Mouse (Mus musculus): ENCODE data around the gene Gipc2.

Gene Gipc2

GRCm38 (mm10) chr3:152076088-152076487, 89.9 kb downstream of the Gipc2 start:
- DNase-seq (ENCODE audit: low spot score) = no peak

DNA sequence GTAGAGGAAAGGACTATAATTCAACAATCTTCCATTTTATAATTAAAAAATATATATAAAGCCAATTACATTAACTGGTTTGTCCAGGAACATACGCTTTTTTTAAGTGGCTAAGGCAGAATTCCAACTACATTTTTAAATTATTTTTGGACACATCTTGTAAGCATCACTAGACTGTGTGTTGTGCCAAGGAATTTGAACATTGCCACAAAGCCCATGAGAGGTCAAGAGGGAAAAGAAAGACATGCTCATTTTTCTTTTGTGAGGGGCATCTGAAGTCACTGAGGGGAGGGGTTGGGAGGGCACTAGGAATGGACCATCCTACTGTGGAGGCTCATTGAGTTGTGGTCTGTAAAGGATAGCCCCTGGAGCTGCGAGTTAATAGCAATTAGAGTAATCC, 97.0 kb downstream of the Gipc2 start:
- DNase-seq (ENCODE audit: low spot score) = no peak

- DNase-seq (ENCODE audit: low spot score) = no peak
These were observed 97.7 kb downstream of the Gipc2 start for GRCm38 (mm10) chr3:152068311-152068710.

DNA sequence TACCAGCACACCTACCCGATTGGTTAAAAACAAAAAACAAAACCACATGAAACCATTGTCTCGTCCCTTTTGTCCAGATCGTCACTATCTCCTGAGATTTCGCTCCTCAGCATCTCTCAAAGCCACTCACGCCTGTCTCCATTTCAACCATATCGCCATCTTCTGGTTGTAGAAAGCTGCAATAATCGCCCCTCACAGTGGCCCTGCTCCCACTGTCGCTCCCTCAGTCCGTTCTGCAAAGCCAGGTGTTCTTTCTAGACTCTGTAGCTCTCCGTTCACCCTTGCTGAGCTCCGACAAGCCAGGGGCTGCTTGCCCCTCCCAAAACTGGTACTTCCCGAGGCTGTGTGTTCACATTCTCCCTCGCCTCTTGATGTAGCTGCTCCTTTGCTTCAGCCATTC, 99.3 kb downstream of the Gipc2 start:
- DNase-seq (ENCODE audit: low spot score) = no peak

GRCm38 (mm10) chr3:152065806-152066205, 100.2 kb downstream of the Gipc2 start:
- DNase-seq (ENCODE audit: low spot score) = no peak

DNA sequence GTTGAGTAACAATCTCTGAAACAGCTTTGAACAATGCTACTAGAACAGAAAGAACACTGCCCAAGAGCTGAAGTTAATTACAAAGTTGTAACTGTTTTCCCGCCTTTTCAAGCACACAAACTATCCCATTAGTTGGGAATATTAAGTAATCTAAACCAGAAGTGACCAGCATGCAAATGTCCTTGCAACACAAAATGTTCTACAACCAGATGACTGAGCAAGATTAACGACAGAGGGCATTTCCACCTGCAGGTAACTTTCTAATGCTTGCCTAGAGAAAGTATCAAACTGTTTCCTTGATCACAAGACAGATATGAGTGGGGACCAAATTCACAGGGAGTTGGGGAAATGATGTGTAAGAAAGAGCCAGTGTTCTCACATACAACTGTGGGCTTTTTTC, 101.9 kb downstream of the Gipc2 start:
- DNase-seq (ENCODE audit: low spot score) = no peak

DNA sequence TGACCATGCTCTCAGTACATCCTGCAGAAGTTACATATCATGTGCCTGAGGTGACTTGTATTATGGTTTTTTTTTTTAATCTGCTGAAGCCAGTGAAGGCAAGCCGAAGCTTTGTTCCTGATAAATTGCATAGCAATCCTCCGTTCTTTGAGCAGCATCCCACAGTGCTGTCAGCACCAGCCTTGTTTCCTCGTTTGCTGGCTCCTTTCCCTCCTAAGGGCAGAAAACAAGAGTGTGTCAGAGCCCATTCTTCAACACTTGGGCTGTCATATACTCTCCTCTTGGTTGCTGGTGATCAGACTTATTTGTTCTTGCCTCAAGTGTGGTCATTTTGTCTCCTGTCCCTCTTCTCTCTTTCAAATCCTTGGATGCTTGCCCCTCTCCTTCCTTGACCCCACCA, 103.2 kb downstream of the Gipc2 start:
- DNase-seq (ENCODE audit: low spot score) = no peak

DNA sequence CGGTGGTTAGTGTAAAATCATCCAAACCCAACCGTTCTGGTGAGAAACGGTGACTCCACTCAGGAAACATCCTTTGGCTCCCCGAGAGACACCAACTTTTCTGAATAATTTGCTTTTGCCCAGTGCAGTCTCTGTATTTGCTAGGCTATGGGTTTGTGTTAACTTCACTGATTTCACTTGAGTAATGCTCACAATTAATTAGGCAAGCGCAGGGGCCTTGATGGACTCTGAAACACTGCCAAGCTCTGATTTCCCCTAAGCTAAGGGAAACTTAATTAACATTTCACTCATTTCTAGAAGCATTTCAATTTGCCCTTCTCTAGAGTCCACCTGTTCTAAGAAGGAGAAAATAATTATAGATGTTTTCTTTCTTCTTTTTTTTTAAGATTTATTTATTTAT, 104.9 kb downstream of the Gipc2 start:
- no peak for DNase-seq (ENCODE audit: low spot score)

GRCm38 (mm10) chr3:152058235-152058634, 107.8 kb downstream of the Gipc2 start:
- no peak for DNase-seq (ENCODE audit: low spot score)

DNA sequence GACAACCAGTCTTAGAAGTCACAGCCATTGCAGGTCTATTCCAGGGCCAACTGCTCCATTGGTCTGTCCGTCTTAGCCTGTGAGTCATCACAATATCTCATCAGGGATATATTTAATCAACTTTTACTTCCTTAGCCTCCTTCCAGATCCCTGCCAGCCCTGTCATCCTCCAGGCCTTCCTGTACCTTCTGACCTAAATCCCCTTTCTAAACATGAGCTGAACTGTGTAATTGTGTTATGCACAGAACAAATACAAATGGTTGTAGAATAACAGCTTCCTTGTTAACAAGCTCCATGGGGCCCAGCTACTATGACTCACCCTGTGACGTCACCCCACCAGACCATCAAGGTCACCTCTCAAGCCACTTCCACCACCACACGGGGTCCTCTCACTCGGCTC, 111.8 kb downstream of the Gipc2 start:
- no peak for DNase-seq (ENCODE audit: low spot score)

DNA sequence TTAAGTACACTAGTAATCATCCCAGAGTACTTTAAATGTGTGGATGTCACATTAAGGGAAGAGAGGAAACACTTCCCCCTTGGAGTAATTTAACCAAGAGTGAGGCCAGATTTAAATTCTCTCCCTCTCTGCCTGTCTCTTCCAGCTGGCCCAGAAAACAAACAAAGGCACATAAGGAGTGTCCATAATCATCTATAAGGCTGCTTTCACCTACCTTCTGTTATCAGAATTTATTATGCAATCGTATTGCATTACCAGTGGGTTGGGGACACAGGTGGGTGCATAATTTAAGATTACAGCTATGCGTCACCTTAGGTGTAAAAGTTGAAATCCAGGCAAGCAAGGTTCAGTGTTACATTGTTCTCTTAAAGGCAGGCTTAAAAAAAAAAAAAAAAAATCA, 114.1 kb downstream of the Gipc2 start:
- no peak for DNase-seq (ENCODE audit: low spot score)

DNA sequence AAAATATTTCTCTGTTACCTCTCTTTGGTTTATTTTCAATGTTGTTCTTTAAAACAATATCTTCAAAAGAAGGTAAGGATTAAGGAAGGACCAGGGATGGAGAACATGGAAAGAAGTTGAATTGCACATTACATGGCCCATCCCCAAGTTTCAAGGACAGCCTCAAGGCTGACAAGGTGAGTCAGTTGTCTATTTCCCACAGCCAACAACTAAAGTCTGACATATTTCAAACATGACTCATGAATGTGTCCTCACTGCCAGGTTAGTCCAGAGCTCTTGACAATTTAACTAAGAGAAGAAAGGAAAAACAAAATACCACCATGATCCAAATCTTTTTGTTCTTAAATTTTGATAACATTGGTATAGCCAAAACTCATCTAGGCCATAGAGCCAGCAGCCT, 118.1 kb downstream of the Gipc2 start:
- DNase-seq (ENCODE audit: low spot score) = no peak

DNA sequence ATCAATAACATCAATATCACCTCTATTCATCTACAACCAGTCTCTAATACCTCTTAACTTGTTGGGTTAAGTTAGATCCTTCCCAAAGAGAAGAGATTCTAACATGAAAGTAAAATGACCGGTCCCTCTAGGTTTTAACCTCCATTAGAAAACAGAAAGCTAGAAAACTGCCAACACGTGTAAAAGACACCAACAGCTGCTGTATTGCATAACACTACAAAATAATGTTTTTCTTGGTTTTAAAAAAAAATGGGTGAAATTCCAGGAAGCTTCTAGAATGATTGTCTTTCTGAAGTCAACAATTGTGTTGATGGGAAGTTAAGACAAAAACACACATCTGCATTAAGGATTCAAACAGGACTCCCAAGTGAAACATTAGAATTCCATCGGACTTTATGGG, 119.1 kb downstream of the Gipc2 start:
- DNase-seq (ENCODE audit: low spot score) = no peak

Data from ovary, postnatal 10 days (tissue).